Mouse (Mus musculus) heart, adult 2 months (tissue): ENCODE measurements around the gene Cecr2. TPM values are rescaled to one million over a fixed set of nuclear protein-coding genes. Genes with fewer than 3 reads are reported as not detected.

Experiments used
- DNase-seq, 2 experiments: peaks; one replicate each; pipeline ENCODE4 v3.0.0; 2021
- H3K27ac ChIP-seq: fragments of 200-600 bp; 2 replicates; pipeline ENCODE4 v1.8.1; 2022
- H3K27me3 ChIP-seq: fragments of 200-500 bp; 2 replicates; pipeline ENCODE4 v1.6.1; 2012; ENCODE audit warnings: mild to moderate bottlenecking, low read length, inconsistent platforms, mixed read lengths; ENCODE audit not compliant: control insufficient read depth, insufficient read depth
- H3K36me3 ChIP-seq: fragments of 200-500 bp; 2 replicates; pipeline ENCODE4 v1.6.1; 2012; ENCODE audit warnings: low read length, inconsistent platforms; ENCODE audit not compliant: control insufficient read depth, insufficient read depth
- H3K4me1 ChIP-seq: fragments of 200-500 bp; 2 replicates; pipeline ENCODE4 v1.6.1; 2011; ENCODE audit warnings: low read length; ENCODE audit not compliant: control insufficient read depth, insufficient read depth
- H3K4me3 ChIP-seq: fragments of 200-600 bp; 2 replicates; pipeline ENCODE4 v1.8.1; 2022
- H3K79me2 ChIP-seq: fragments of 200-500 bp; replicated peaks from 2 replicates; pipeline ENCODE4 v1.6.1; 2012; ENCODE audit warnings: mild to moderate bottlenecking, inconsistent platforms, low read length, moderate library complexity, mixed read lengths; ENCODE audit not compliant: control insufficient read depth, insufficient read depth
- H3K9ac ChIP-seq: fragments of 200-500 bp; 2 replicates; pipeline ENCODE4 v1.6.1; 2012; ENCODE audit warnings: low read depth, mild to moderate bottlenecking, control low read depth, inconsistent platforms, low read length, mixed read lengths
- CTCF ChIP-seq: fragments of 200-600 bp; IDR thresholded peaks from 2 replicates; pipeline ENCODE4 v1.8.1; 2022; ENCODE audit warnings: antibody characterized with exemption, mild to moderate bottlenecking, moderate library complexity
- EP300 ChIP-seq: fragments of 200-500 bp; IDR thresholded peaks from 2 replicates; pipeline ENCODE4 v1.6.1; 2011; ENCODE audit warnings: low read depth, low read length, control low read depth; ENCODE audit not compliant: insufficient read depth
- POLR2A ChIP-seq: fragments of 200-500 bp; IDR thresholded peaks from 2 replicates; pipeline ENCODE4 v1.6.1; 2011; ENCODE audit warnings: mild to moderate bottlenecking, low read depth, low read length, control low read depth; ENCODE audit not compliant: insufficient read depth
- WGBS: fragments of 180-500 bp; shearing (Covaris S2); methylation state at CpG from one replicate; pipeline ENCODE4 v1.1.7; 2018; 5-methylcytosine and 5-hydroxymethylcytosine counted together
- intact Hi-C: fragments of 180-260 bp; cut with DNase I; formaldehyde crosslinking; loops from one replicate; pipeline ENCODE4 v1.15.1; 2025
- polyA plus RNA-seq: library from polyadenylated mRNA; depleted of rRNA; stranded (reverse); fragments of >200 nt; gene quantifications from 2 replicates; pipeline ENCODE4 v1.2.3, GENCODE M21; 2012
- total RNA-seq, 2 experiments: library from RNA; stranded (reverse); gene quantifications; 2 replicates each; pipeline ENCODE4 v1.2.3; 2021

Cecr2 gene
- total and polyA plus RNA-seq, 3 experiments, result 7.0 to 17.4 (median 12.9) TPM

- H3K27ac ChIP-seq, result no peak overlapping the region
- DNase-seq, result no peak
- no peaks in the 10 kb centered on the region for H3K27me3 ChIP-seq
- peaks cover 5% of the 10 kb centered on the region; the same call in 1 of the 2 replicates for H3K79me2 ChIP-seq
- intact Hi-C loops, result no loop called here
- no peak overlapping the region for H3K4me3 ChIP-seq
- H3K4me1 ChIP-seq, result no peaks in the 10 kb centered on the region; the same call in none of the 2 replicates
- TF ChIP-seq CTCF (no peak), EP300 (no peak), POLR2A (no peak)
- H3K9ac ChIP-seq, result no peak overlapping the region
- no peaks in the 10 kb centered on the region for H3K36me3 ChIP-seq
Observed at GRCm38 (mm10) chr6:120704376-120704775, 38.2 kb downstream of the Cecr2 start.

GRCm38 (mm10) chr6:120708759-120709158 is 42.6 kb downstream of the Cecr2 start:
- DNase-seq, result no peak
- no peak overlapping the region for H3K4me3 ChIP-seq
- H3K27ac ChIP-seq, result no peak overlapping the region
- intact Hi-C loops, result no loop called here
- H3K27me3 ChIP-seq, result no peaks in the 10 kb centered on the region
- no peak overlapping the region for H3K9ac ChIP-seq
- peaks cover 5% of the 10 kb centered on the region for H3K36me3 ChIP-seq
- no peaks in the 10 kb centered on the region; the same call in 1 of the 2 replicates for H3K4me1 ChIP-seq
- TF ChIP-seq EP300, result no peak
- no peak for TF ChIP-seq CTCF
- no peak for TF ChIP-seq POLR2A
- H3K79me2 ChIP-seq, result peaks cover 4% of the 10 kb centered on the region; the same call in 1 of the 2 replicates
- WGBS, result 70% methylated on average over 1 of the region's 1 CpGs

DNA sequence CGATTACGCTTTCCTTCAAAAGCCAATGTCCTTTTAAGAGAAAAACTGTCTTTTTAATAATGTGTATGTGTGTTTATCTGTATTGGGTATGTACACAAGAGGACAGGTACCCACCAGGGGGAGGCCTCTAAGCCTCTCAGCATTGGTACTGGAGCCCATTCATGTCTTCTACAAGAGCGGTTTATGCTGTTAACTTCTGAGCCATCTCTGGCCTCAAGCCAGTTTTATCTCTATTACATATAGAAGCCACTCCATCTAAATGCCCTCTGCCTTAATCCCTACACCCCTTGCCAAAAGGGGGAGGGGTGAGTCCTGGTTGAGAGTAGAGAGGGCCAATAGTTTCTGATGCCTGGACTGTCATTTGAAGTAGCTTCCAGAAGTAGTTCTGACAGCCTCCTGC is 48.6 kb downstream of the Cecr2 start:
- TF ChIP-seq CTCF (no peak), EP300 (no peak), POLR2A (no peak)
- WGBS, result 84% methylated on average over 3 of the region's 3 CpGs

DNA sequence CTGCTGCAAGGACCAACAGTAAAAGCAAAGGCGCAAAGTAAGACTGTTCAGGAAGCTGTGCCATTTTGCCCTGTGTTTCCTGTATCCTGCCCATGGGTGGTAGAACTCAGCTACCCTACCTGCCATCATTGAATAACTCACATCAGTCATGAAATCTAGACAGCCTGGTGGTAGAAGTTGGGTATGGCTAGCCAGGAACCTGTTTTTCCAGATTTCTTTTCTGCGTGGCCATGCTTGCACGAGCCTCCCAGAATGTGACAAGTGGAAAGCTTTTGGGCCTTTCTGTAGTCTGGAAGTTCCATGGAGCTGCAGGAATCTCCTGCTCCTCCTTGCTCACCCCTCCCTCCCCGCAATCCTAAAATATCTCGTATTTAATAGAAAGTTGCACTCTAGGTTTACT is 49.1 kb downstream of the Cecr2 start:
- TF ChIP-seq CTCF (peak; percentile 27; the same call in 1 of the 2 replicates), EP300 (no peak)
- intact Hi-C loops, result no loop called here

More for the DNA sequence above, 48.6 kb downstream of the Cecr2 start:
- Histone ChIP-seq H3K27me3 (no peaks in the 10 kb centered on the region), H3K4me1 (no peaks in the 10 kb centered on the region; the same call in 1 of the 2 replicates), H3K9ac (no peak overlapping the region), H3K79me2 (no peaks in the 10 kb centered on the region; the same call in 1 of the 2 replicates), H3K27ac (no peak overlapping the region), H3K4me3 (no peak overlapping the region), H3K36me3 (peaks cover 5% of the 10 kb centered on the region)
- DNase-seq, result no peak
- intact Hi-C loops, result no loop called here

GRCm38 (mm10) chr6:120715851-120716250 is 49.7 kb downstream of the Cecr2 start:
- Histone ChIP-seq H3K27ac (no peak overlapping the region), H3K36me3 (no peaks in the 10 kb centered on the region; the same call in none of the 2 replicates), H3K79me2 (no peaks in the 10 kb centered on the region; the same call in 1 of the 2 replicates), H3K4me1 (no peaks in the 10 kb centered on the region; the same call in 1 of the 2 replicates), H3K9ac (no peak overlapping the region), H3K4me3 (no peak overlapping the region), H3K27me3 (no peaks in the 10 kb centered on the region)
- TF ChIP-seq CTCF, result no peak
- no peak for TF ChIP-seq POLR2A
- no peak for TF ChIP-seq EP300
- intact Hi-C loops, result no loop called here
- no peak for DNase-seq

More for the DNA sequence above, 49.1 kb downstream of the Cecr2 start:
- Histone ChIP-seq H3K27me3 (no peaks in the 10 kb centered on the region), H3K4me1 (no peaks in the 10 kb centered on the region; the same call in 1 of the 2 replicates), H3K9ac (no peak overlapping the region), H3K27ac (no peak overlapping the region), H3K36me3 (peaks cover 3% of the 10 kb centered on the region), H3K4me3 (no peak overlapping the region), H3K79me2 (no peaks in the 10 kb centered on the region; the same call in 1 of the 2 replicates)
- DNase-seq, result no peak
- 86% methylated on average over 5 of the region's 5 CpGs for WGBS

- no peaks in the 10 kb centered on the region for H3K27me3 ChIP-seq
- no peak overlapping the region for H3K27ac ChIP-seq
- 30% methylated on average over 4 of the region's 4 CpGs for WGBS
- H3K36me3 ChIP-seq, result no peaks in the 10 kb centered on the region; the same call in none of the 2 replicates
- TF ChIP-seq CTCF (no peak), POLR2A (no peak), EP300 (no peak)
- intact Hi-C loops, result no loop called here
- no peaks in the 10 kb centered on the region; the same call in 1 of the 2 replicates for H3K4me1 ChIP-seq
- H3K79me2 ChIP-seq, result no peaks in the 10 kb centered on the region
- DNase-seq, result no peak
- no peak overlapping the region for H3K9ac ChIP-seq
- H3K4me3 ChIP-seq, result no peak overlapping the region
Observed at GRCm38 (mm10) chr6:120716531-120716984, 50.4 kb downstream of the Cecr2 start.
